Mouse (Mus musculus): ENCODE measurements at regions not wholly inside any gene's neighbourhood (a gene's known extent, or its start where the extent isn't known, plus 50 kb on each side); places are given as distances from the start of the nearest gene placed in this dataset.
A peak's percentile ranks its signal among the peaks of the same experiment; 100 is the strongest.

GRCm38 (mm10) chr13:60364778-60365672 is 187.9 kb upstream of the Gas1 start:
- DNase-seq (ENCODE audit: low spot score) = peak; percentile 50

- no peak for DNase-seq (ENCODE audit: low spot score)
These were observed 192.1 kb upstream of the Gas1 start for GRCm38 (mm10) chr13:60369216-60369615.

GRCm38 (mm10) chr13:60371656-60372055 is 194.5 kb upstream of the Gas1 start:
- DNase-seq (ENCODE audit: low spot score) = no peak

- DNase-seq (ENCODE audit: low spot score) = no peak
These were observed 199.5 kb upstream of the Gas1 start for GRCm38 (mm10) chr13:60376705-60377104.

DNA sequence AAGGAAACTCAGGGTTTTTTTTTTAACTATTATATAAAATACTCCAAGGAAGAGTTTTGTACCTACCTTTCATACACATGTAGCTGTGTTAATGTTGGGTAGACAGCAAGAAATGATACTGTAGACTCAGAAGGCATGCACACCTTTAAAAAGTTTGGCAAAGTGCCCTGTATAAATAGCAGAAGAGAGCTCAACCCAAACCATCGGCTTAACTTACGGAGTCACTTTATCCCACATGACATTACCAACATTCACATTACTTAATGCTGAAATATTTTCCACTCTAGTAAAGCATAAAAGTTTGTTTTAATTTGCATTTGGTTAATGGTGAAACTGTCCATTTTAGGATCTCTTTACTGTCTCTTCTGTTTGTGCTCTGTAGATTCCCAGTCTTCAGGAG is 205.7 kb upstream of the Gas1 start:
- DNase-seq (ENCODE audit: low spot score) = no peak

- no peak for DNase-seq (ENCODE audit: low spot score)
These were observed 202.9 kb upstream of the Dapk1 start for GRCm38 (mm10) chr13:60398836-60399235.

- DNase-seq (ENCODE audit: low spot score) = no peak
These were observed 200.8 kb upstream of the Dapk1 start for GRCm38 (mm10) chr13:60400764-60401487.

GRCm38 (mm10) chr13:60403471-60403870 is 198.3 kb upstream of the Dapk1 start:
- DNase-seq (ENCODE audit: low spot score) = no peak

DNA sequence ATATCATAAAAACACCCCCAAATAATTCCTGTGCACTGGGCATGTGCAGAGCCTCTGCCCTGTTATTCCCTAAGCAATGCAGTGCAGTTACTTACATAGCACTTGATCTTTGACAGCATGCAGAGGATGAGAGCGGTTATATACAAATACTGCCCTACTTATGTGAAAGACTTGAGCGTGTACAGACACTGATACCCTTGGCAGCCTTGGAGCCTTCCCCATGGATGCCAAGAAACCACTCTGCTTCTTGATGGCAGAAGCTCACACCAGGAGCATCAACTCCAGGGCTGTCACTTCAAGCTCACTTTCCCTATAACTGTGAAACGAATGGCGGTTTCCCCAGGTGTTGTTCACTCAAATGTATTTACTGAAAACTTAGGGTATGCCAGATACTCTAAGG is 194.4 kb upstream of the Dapk1 start:
- DNase-seq (ENCODE audit: low spot score) = no peak

DNA sequence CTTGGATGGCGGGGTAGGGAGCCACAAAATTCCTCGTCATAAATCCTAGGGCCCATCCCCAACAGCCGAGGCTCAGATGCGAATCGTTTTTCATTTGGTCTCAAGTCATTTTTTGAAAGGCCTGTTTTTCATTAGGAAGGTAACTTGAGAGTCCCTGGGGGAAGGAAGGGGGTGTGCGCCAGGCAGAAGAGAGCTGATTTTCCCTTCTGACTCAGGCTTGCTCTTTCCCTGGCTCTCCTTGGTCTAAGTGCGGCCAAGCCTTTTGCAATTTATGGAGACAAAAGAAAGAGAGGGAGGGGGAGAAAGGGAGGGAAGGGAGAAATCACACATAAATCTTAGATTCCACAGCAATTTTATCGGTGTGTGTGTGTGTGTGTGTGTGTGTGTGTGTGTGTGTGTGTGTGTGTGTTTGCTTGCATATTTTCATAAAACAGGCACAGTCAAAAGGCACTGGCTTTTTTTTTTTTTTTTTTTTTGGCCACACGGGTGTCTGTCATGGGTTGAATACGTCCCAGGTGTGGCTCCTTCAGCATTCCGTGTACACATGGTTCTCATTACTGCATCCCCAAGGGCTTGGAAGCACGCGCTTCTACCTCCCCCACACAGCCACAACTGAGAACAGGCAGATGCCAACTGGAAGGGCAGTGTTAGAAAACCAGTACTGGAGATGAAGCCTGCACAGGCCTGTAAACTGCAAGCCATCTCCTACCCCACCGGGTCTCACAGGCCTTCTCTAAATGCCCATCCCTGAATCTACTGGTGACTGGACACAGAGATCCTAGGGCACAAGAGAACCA is 191.8 kb upstream of the Dapk1 start:
- peak; percentile 87 for DNase-seq (ENCODE audit: low spot score)

- DNase-seq (ENCODE audit: low spot score) = no peak
These were observed 185.7 kb upstream of the Dapk1 start for GRCm38 (mm10) chr13:60416024-60416423.

- DNase-seq (ENCODE audit: low spot score) = no peak
These were observed 184.7 kb upstream of the Dapk1 start for GRCm38 (mm10) chr13:60417015-60417414.

DNA sequence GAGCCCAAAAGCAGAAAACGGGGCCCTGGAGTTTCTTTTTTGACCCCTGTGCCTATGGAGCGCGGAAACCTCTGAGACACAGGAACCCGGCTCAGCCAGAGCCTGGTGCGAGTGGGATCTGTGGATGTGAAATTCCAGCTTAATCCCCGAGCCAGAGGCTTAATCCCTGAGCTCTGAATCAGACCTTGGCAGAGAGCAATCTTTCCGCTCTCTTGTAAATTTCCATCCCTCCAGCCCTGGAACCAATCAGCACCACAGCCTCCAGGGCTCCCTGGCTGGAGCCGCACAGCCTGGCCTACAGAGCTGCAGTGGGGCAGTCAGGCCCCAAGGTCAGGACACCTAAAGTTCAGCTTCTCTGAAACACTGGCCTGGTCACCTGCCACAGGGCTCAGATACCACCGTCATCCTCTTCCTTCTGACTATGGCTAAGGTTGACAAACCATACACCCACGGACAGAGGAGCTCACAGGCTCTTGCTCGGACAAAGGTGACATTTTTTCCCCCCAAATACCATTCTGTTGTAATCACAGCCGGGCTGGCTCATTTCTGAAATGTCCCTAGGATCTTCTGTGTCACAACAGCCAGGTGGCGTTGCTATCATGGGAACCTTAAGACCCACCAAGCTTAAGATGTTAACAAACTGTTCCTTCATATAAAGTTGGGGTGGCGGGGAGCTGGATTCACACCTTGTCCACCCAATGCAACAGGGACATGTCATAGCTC is 184.2 kb upstream of the Dapk1 start:
- no peak for DNase-seq (ENCODE audit: low spot score)

DNA sequence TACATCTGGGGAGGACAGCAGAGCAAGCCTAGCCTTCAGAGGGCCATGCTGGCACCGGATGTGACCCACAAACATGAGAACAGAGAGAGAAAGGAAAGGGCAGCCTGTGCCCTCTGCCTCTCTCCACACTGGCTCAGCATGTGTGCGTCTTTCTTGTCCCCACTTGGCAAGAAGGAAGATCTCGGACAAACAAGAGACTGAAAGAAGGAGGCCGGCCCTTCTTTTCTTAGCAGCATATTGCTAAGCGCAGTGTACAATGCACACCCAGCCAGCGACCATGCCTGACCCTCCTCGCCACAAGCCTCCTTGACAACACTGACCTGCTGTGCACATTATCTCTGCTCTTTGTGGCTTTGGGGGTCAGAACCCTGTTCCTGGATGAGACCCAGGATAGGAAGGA is 181.4 kb upstream of the Dapk1 start:
- no peak for DNase-seq (ENCODE audit: low spot score)

DNA sequence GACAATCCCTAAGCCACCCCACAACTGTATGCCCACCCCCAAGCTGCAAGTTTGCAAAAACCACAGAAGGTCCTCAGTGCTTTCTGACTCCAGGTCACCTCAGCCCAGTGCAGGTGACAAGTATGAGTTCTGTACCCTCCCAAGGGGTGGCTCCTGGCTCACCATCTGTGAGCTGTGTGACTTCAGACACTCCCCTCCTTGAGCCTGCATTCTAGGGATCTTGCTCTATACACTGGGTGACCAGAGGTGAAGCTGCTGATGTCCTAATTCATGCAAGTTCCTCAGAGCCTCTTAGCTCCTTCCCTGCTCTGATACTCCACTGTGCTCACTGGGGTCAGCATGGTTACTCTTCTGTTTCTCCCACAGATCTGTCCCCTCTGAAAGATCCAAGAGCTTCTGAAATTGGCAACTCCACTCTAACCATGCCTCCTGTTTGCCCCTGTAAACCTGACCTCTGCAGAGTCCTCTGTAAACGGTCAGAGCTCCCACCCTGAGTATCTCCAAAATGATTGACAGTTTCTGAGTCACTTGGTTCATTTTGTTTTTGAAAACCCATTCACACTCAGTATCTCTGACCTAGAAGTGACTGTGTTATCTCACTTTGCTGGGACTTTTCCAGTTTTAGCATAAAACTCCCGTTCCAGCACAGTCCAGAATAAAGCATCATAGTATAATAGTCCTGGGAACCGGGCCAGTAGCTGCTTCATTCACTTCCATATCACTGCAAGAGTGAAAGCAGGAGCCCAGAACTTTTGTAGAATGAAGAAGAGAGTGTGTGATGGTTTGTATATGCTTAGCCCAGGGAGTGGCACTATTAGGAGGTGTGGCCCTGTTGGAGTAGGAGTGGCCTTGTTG is 180.7 kb upstream of the Dapk1 start:
- DNase-seq (ENCODE audit: low spot score) = no peak

DNA sequence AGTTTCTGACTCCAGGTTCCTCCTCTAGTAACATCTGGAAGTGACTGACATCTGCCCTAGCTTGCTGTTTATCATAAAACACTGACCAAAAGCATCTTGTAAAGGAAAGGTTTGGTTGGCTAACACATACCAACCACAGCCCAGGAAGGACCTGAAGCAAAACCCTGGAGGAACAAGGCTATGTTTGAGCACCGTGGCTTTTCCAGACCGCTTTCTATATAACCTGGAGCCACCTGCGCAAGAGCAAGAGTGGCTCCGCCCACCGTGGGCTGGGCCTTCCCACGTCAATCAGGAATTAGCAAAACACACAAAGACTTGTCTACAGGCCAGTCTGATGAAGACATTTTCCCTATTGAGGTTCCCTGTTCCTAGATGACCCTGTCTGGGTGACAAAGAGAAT is 177.5 kb upstream of the Dapk1 start:
- DNase-seq (ENCODE audit: low spot score) = no peak

GRCm38 (mm10) chr13:60425140-60425539 is 176.6 kb upstream of the Dapk1 start:
- DNase-seq (ENCODE audit: low spot score) = no peak

GRCm38 (mm10) chr13:60425556-60425955 is 176.2 kb upstream of the Dapk1 start:
- DNase-seq (ENCODE audit: low spot score) = no peak

GRCm38 (mm10) chr13:60426192-60426840 is 175.4 kb upstream of the Dapk1 start:
- no peak for DNase-seq (ENCODE audit: low spot score)

DNA sequence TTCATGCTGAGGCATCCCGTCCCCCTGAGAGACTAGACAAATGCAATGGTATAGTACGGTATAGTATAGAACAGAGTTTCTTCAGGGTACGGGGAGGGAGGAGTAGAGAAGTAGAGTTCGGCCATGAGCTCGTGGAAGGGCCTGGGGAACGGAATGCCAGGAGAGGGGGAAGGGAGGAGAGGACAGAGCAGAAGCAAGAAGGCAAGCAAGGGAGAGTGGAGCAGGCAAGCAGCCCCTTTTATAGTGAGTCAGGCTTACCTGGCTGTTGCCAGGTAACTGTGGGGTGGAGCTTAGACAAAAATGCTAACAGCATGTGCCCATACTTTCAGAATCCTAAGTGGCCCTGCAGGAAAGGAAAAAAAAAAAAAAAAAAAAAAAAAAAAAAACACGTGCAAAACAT is 174.7 kb upstream of the Dapk1 start:
- DNase-seq (ENCODE audit: low spot score) = no peak
